Mouse (Mus musculus) brain, embryonic 14.5 days (tissue): ENCODE results near the gene Zdhhc21.

ENCODE experiments used
- CTCF ChIP-seq: fragments of 200-500 bp; IDR thresholded peaks from 2 replicates; pipeline ENCODE4 v1.5.1; 2012; ENCODE audit warnings: inconsistent platforms, mild to moderate bottlenecking, moderate library complexity, borderline replicate concordance; ENCODE audit not compliant: insufficient read depth, insufficient read length; ENCODE audit errors: extremely low read depth
- POLR2A ChIP-seq: fragments of 200-500 bp; IDR thresholded peaks from 2 replicates; pipeline ENCODE4 v1.6.1; 2012; ENCODE audit warnings: mild to moderate bottlenecking, inconsistent platforms, borderline replicate concordance; ENCODE audit not compliant: poor library complexity, insufficient read depth, insufficient read length, severe bottlenecking; ENCODE audit errors: extremely low read depth

GRCm38 (mm10) chr4:82876656-82877055, 16.9 kb upstream of the Zdhhc21 start:
- no peak for TF ChIP-seq POLR2A
- no peak for TF ChIP-seq CTCF
